Mouse (Mus musculus) CH12.LX (cell line): ENCODE results near the gene Gja8. TPM values are rescaled to one million over a fixed set of nuclear protein-coding genes. Genes with fewer than 3 reads are reported as not detected.

ENCODE experiments used
- DNase-seq: peaks from one replicate; pipeline ENCODE4 v3.0.0-alpha.2; 2013; ENCODE audit errors: extremely low read depth
- H3K27ac ChIP-seq: 2 replicates; pipeline ENCODE4 v1.5.1; 2012; ENCODE audit warnings: low read depth, mild to moderate bottlenecking, control low read depth, moderate library complexity; ENCODE audit not compliant: insufficient read depth
- H3K27me3 ChIP-seq: replicated peaks from 2 replicates; pipeline ENCODE3; 2012; ENCODE audit warnings: inconsistent platforms
- H3K36me3 ChIP-seq, 2 experiments: replicated peaks in 1 of 2; 2 replicates each; pipeline versions ENCODE3 to v1.6.1; 2012; ENCODE audit warnings: inconsistent platforms in 1 of 2, low read length in 1 of 2, mild to moderate bottlenecking in 1 of 2, mixed read lengths in 1 of 2, moderate library complexity in 1 of 2; ENCODE audit not compliant: control insufficient read depth in 1 of 2, insufficient read depth in 1 of 2
- H3K4me1 ChIP-seq, 2 experiments: 2 replicates each; pipeline ENCODE4 v1.6.1; 2012; ENCODE audit warnings: inconsistent platforms in 1 of 2, moderate library complexity in 1 of 2; ENCODE audit not compliant: insufficient read depth in 2 of 2, control insufficient read depth in 1 of 2
- H3K4me2 ChIP-seq: 2 replicates; pipeline ENCODE4 v1.6.1; 2012; ENCODE audit warnings: low read depth, mild to moderate bottlenecking, control low read depth; ENCODE audit not compliant: poor library complexity, insufficient read depth, severe bottlenecking
- H3K4me3 ChIP-seq, 3 experiments: fragments of 150-350 bp in 1 of 3; sonication (generic) in 1 of 3; replicated peaks in 1 of 3; 2 replicates each; pipeline versions ENCODE3 to v1.5.1; 2011 to 2012; ENCODE audit warnings: low read depth in 2 of 3, low read length in 2 of 3, mild to moderate bottlenecking in 2 of 3, moderate library complexity in 2 of 3, control low read depth in 1 of 3, improper control_type of control experiment in 1 of 3, inconsistent platforms in 1 of 3, mixed read lengths in 1 of 3; ENCODE audit not compliant: poor library complexity in 1 of 3
- H3K79me2 ChIP-seq: replicated peaks from 2 replicates; pipeline ENCODE4 v1.6.1; 2012; ENCODE audit warnings: mild to moderate bottlenecking, moderate library complexity; ENCODE audit not compliant: control insufficient read depth, poor library complexity, insufficient read depth, severe bottlenecking; ENCODE audit errors: extremely low read depth
- H3K9ac ChIP-seq: 2 replicates; pipeline ENCODE4 v1.6.1; 2012; ENCODE audit warnings: low read depth, mild to moderate bottlenecking, control low read depth, moderate library complexity; ENCODE audit not compliant: insufficient read depth
- H3K9me3 ChIP-seq: replicated peaks from 2 replicates; pipeline ENCODE3; 2012; ENCODE audit warnings: low read length, inconsistent platforms, mixed read lengths
- BHLHE40 ChIP-seq: IDR thresholded peaks from 2 replicates; pipeline ENCODE4 v1.6.1; 2011; ENCODE audit warnings: mild to moderate bottlenecking, low read depth, low read length, improper control_type of control experiment
- CHD1 ChIP-seq: IDR thresholded peaks from 2 replicates; pipeline ENCODE4 v1.6.1; 2012; ENCODE audit warnings: low read depth, low read length, improper control_type of control experiment, inconsistent platforms
- CHD2 ChIP-seq: IDR thresholded peaks from 2 replicates; pipeline ENCODE4 v1.6.1; 2011; ENCODE audit warnings: low read length, improper control_type of control experiment
- ELF1 ChIP-seq: IDR thresholded peaks from 2 replicates; pipeline ENCODE4 v1.6.1; 2014; ENCODE audit warnings: low read depth, mild to moderate bottlenecking, inconsistent platforms, low read length, improper control_type of control experiment
- EP300 ChIP-seq: IDR thresholded peaks from 2 replicates; pipeline ENCODE4 v1.6.1; 2011; ENCODE audit warnings: low read length, improper control_type of control experiment
- GABPA ChIP-seq: IDR thresholded peaks from 2 replicates; pipeline ENCODE4 v1.6.1; 2012; ENCODE audit warnings: low read depth, low read length, improper control_type of control experiment, inconsistent platforms; ENCODE audit not compliant: insufficient replicate concordance
- IRF4 ChIP-seq: IDR thresholded peaks from 2 replicates; pipeline ENCODE4 v1.6.1; 2014; ENCODE audit warnings: low read depth, mild to moderate bottlenecking, inconsistent platforms, low read length, improper control_type of control experiment
- JUN ChIP-seq: IDR thresholded peaks from 2 replicates; pipeline ENCODE4 v1.6.1; 2011; ENCODE audit warnings: low read depth, mild to moderate bottlenecking, low read length, improper control_type of control experiment, moderate library complexity; ENCODE audit not compliant: insufficient read depth
- JUND ChIP-seq: conservative IDR thresholded peaks from 2 replicates; pipeline ENCODE4 v1.6.1; 2011; ENCODE audit warnings: low read depth, low read length, improper control_type of control experiment
- KAT2A ChIP-seq: IDR thresholded peaks from 2 replicates; pipeline ENCODE4 v1.6.1; 2012; ENCODE audit warnings: low read length, improper control_type of control experiment, inconsistent platforms; ENCODE audit not compliant: insufficient replicate concordance
- MAFK ChIP-seq: IDR thresholded peaks from 2 replicates; pipeline ENCODE4 v1.6.1; 2011; ENCODE audit warnings: low read length, improper control_type of control experiment; ENCODE audit not compliant: insufficient replicate concordance
- MAZ ChIP-seq: IDR thresholded peaks from 2 replicates; pipeline ENCODE4 v1.6.1; 2012; ENCODE audit warnings: low read depth, mild to moderate bottlenecking, inconsistent platforms, low read length, improper control_type of control experiment, moderate library complexity
- MEF2A ChIP-seq: IDR thresholded peaks from 2 replicates; pipeline ENCODE4 v1.6.1; 2014; ENCODE audit warnings: low read depth, mild to moderate bottlenecking, inconsistent platforms, low read length, improper control_type of control experiment, borderline replicate concordance
- MXI1 ChIP-seq: IDR thresholded peaks from 2 replicates; pipeline ENCODE4 v1.6.1; 2011; ENCODE audit warnings: mild to moderate bottlenecking, low read depth, low read length, improper control_type of control experiment
- POLR2A ChIP-seq: IDR thresholded peaks from 2 replicates; pipeline ENCODE4 v1.6.1; 2011; ENCODE audit warnings: low read depth, mild to moderate bottlenecking, improper control_type of control experiment, low read length
- RCOR1 ChIP-seq: conservative IDR thresholded peaks from 2 replicates; pipeline ENCODE4 v1.6.1; 2012; ENCODE audit warnings: low read depth, mild to moderate bottlenecking, inconsistent platforms, low read length, improper control_type of control experiment
- SIN3A ChIP-seq: IDR thresholded peaks from 2 replicates; pipeline ENCODE4 v1.6.1; 2012; ENCODE audit warnings: low read length, improper control_type of control experiment, inconsistent platforms
- SMC3 ChIP-seq: IDR thresholded peaks from 2 replicates; pipeline ENCODE4 v1.6.1; 2011; ENCODE audit warnings: low read depth, low read length, improper control_type of control experiment
- UBTF ChIP-seq: IDR thresholded peaks from 2 replicates; pipeline ENCODE4 v1.6.1; 2012; ENCODE audit warnings: low read depth, mild to moderate bottlenecking, inconsistent platforms, low read length, improper control_type of control experiment, moderate library complexity
- USF2 ChIP-seq: conservative IDR thresholded peaks from 2 replicates; pipeline ENCODE4 v1.6.1; 2011; ENCODE audit warnings: low read depth, low read length, improper control_type of control experiment
- ZMIZ1 ChIP-seq: IDR thresholded peaks from 2 replicates; pipeline ENCODE4 v1.6.1; 2012; ENCODE audit warnings: low read depth, mild to moderate bottlenecking, inconsistent platforms, low read length, improper control_type of control experiment
- ZNF384 ChIP-seq: IDR thresholded peaks from 2 replicates; pipeline ENCODE4 v1.6.1; 2012; ENCODE audit warnings: low read depth, low read length, improper control_type of control experiment, inconsistent platforms
- dilution Hi-C: fragments of 300-500 bp; cut with MboI; formaldehyde crosslinking; loops from 2 replicates; pipeline ENCODE4 v1.14.3; 2020; ENCODE audit warnings: low sequenced_read_pairs; ENCODE audit not compliant: extremely low pct_unique_long_range_greater_than_20kb, extremely low pct_ligation_motif_present
- in situ Hi-C: fragments of 300-500 bp; cut with MboI; formaldehyde crosslinking; loops from 3 replicates; pipeline ENCODE4 v1.14.3; 2019; ENCODE audit warnings: low sequenced_read_pairs, low pct_ligation_motif_present, low pct_unique_long_range_greater_than_20kb, mixed read lengths
- polyA plus RNA-seq: library from polyadenylated mRNA; unstranded; fragments of >175 nt; gene quantifications from 2 replicates; pipeline ENCODE4 v1.2.1, GENCODE M21; 2012; ENCODE audit warnings: low read depth; ENCODE audit not compliant: insufficient read length
- total RNA-seq, 2 experiments: library from RNA; depleted of rRNA; stranded (reverse); fragments of 300-350 nt in 1 of 2; fragments of >200 nt in 1 of 2; gene quantifications; 2 replicates each; pipeline ENCODE4 v1.2.3; 2012 to 2014

Gene Gja8
- total RNA-seq (2012; rRNA removed) (0.04 TPM in 1 of 2 replicates, not detected in the other), total RNA-seq (2014; rRNA removed) (not detected in 2 replicates), polyA plus RNA-seq (not detected in 2 replicates)

GRCm38 (mm10) chr3:96925920-96926319 is at the start of gene Gja8:
TSS of gene Gja8 (minus strand) at chr3:96926020.
- Histone ChIP-seq H3K4me1 (peaks cover 0 to 7% of the 10 kb centered on the region in 2 experiments; a peak in 1 of 4 replicates), H3K4me2 (no peak within 1 kb of the TSS)
- no peak for TF ChIP-seq MAFK
- TF ChIP-seq RCOR1: no peak
- no peak for TF ChIP-seq MAZ
- TF ChIP-seq IRF4: no peak
- TF ChIP-seq SIN3A: no peak
- TF ChIP-seq CHD2: no peak
- TF ChIP-seq KAT2A: no peak
- TF ChIP-seq EP300: no peak
- no peak for TF ChIP-seq ELF1
- TF ChIP-seq ZNF384: no peak
- TF ChIP-seq SMC3: no peak
- TF ChIP-seq, all 38 proteins: peak for 0
- in situ Hi-C loops: loop anchor here (25.0 kb wide), 2 partner anchors 411 to 661 kb away; no protein-coding TSS in a partner anchor
- Histone ChIP-seq H3K36me3 (no peaks in the 10 kb centered on the region), H3K79me2 (no peaks in the 10 kb centered on the region), H3K27me3 (peaks cover 1% of the 10 kb centered on the region), H3K9me3 (no peaks in the 10 kb centered on the region), H3K4me3 (no peak within 1 kb of the TSS), H3K27ac (no peak within 1 kb of the TSS), H3K9ac (no peak within 1 kb of the TSS)
- dilution Hi-C loops: no loop called here
- no peak for DNase-seq

DNA sequence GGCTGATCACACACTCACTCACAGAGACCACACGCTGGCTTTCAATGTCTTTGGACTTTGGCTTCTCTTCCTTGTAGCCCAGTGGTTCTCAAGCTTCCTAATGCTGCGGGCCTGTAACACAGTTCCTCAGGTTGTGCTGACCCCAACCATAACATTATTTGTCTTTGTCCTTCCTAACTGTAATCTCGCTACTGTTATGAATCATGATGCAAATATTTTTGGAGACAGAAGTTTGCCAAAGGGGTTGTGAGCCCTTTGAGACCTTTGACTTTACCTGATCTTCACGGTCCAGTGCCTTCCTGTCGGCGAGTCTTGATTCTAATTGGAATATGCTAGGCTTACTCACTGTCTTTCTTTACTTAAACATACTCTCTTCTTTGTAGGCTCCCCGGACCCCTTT is 48.6 kb upstream of the Gja8 start:
- in situ Hi-C loops: no loop called here
- Histone ChIP-seq H3K9ac (no peak overlapping the region), H3K27me3 (peaks cover 6% of the 10 kb centered on the region)
- TF ChIP-seq GABPA (no peak), ZMIZ1 (no peak), EP300 (peak; percentile 70), JUND (peak; percentile 81), MXI1 (no peak), RCOR1 (no peak), MEF2A (0 out of 2 replicates have a peak, but pooled peaks have one; percentile 51), IRF4 (peak; percentile 80), JUN (peak; percentile 59; the same call in 1 of the 2 replicates), ZNF384 (no peak), USF2 (no peak), POLR2A (no peak), BHLHE40 (peak; percentile 72), CHD1 (no peak), MAFK (peak; percentile 60; the same call in 1 of the 2 replicates), UBTF (no peak)
- TF ChIP-seq, all 38 proteins: peak for 7
- H3K4me1 ChIP-seq: peaks cover 6 to 35% of the 10 kb centered on the region in 2 experiments
- no peaks in the 10 kb centered on the region for H3K9me3 ChIP-seq
- H3K79me2 ChIP-seq: no peaks in the 10 kb centered on the region
- H3K4me2 ChIP-seq: no peak overlapping the region
- H3K27ac ChIP-seq: no peak overlapping the region
- H3K36me3 ChIP-seq: no peaks in the 10 kb centered on the region
- dilution Hi-C loops: no loop called here
- H3K4me3 ChIP-seq: no peak overlapping the region
- DNase-seq: peak; percentile 58
